Comparison of ENCODE assay signal across 9 mouse cellular contexts in the genomic region with DNA sequence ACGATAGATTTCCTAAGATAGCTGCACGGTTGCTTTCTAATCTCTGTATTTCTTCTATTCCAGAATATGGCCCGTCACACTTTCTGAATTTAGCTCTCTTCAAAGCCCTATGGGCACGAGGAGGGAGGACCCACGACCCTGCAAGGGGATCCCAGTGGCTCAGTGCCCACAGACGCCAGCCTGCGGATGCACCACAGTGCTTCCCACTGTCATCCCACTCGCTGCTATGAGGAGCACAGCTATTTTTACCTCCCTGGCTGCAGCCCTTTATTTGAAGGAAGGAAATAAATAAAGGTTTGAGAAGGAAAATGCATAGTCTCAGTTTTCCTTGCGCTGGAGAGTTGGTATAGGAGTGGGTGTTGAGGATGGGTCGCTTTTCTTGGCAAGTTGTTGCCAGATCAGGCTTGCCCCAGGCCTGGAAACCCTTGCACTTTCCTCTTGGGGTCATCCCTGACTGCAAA. TPM values are rescaled to one million over a fixed set of nuclear protein-coding genes. Genes with fewer than 3 reads are reported as not detected.
DNase-seq lines count a peak whose midpoint lies in the region; ATAC-seq and TF ChIP-seq lines count a peak whose summit lies in the region.
"Had no signal": no experiment of that assay in that cellular context is flagged by ENCODE, and none has a peak within 500 bp of the region (broad histone marks: within the 10 kb centered on the region; RNA-seq: fewer than 3 reads in every experiment).

No protein-coding gene starts in this region.

- H3K4me1 ChIP-seq in neural tube, embryonic 11.5 days (ENCODE audit: control insufficient read depth, insufficient read depth, low read length): no peaks in the 10 kb centered on the region
- H3K4me1 ChIP-seq in forebrain, embryonic 15.5 days: peaks cover 11% of the 10 kb centered on the region

- no peak; the same call in 1 of the 2 replicates for ATAC-seq in neural tube, embryonic 11.5 days (ENCODE audit: insufficient read depth, low FRiP score, low TSS enrichment)
- peak; percentile 30; the same call in 1 of the 2 replicates for ATAC-seq in forebrain, embryonic 15.5 days (replicated peaks)

- peak overlapping the region; percentile 78 for H3K4me3 ChIP-seq in neural tube, embryonic 11.5 days (ENCODE audit: low read depth, low read length)
- peak overlapping the region; percentile 77 for H3K4me3 ChIP-seq in forebrain, embryonic 15.5 days
- H3K4me3 ChIP-seq in left cerebral cortex, adult 2 months: peak overlapping the region; percentile 82

- peak overlapping the region; percentile 82 for H3K9ac ChIP-seq in neural tube, embryonic 11.5 days (ENCODE audit: low read length)
- peak overlapping the region; percentile 79 for H3K9ac ChIP-seq in forebrain, embryonic 15.5 days (replicated peaks)
- H3K9ac ChIP-seq: liver, embryonic 14.5 days had no signal

- no peaks in the 10 kb centered on the region for H3K36me3 ChIP-seq in neural tube, embryonic 11.5 days (ENCODE audit: control insufficient read depth, insufficient read depth, low read length)
- H3K36me3 ChIP-seq in forebrain, embryonic 15.5 days: no peaks in the 10 kb centered on the region

- H3K4me2 ChIP-seq in neural tube, embryonic 11.5 days (ENCODE audit: low read depth): peak overlapping the region; percentile 97
- H3K4me2 ChIP-seq in forebrain, embryonic 15.5 days (replicated peaks): peak overlapping the region; percentile 96

- no peaks in the 10 kb centered on the region for H3K9me3 ChIP-seq in neural tube, embryonic 11.5 days (ENCODE audit: control insufficient read depth, low read length)
- no peaks in the 10 kb centered on the region for H3K9me3 ChIP-seq in forebrain, embryonic 15.5 days

- intact Hi-C loops in left cerebral cortex, adult 2 months (cut with DNase I): loop anchor here (5.0 kb wide), 1 partner anchor 168 kb away; no protein-coding TSS in a partner anchor

- H3K27ac ChIP-seq in neural tube, embryonic 11.5 days (ENCODE audit: low read depth, low read length): no peak overlapping the region
- H3K27ac ChIP-seq in forebrain, embryonic 15.5 days (replicated peaks): peak overlapping the region; percentile 54
- H3K27ac ChIP-seq in left cerebral cortex, adult 2 months: peak overlapping the region; percentile 91
- H3K27ac ChIP-seq: liver, embryonic 14.5 days had no signal

- WGBS in neural tube, embryonic 11.5 days: 64% methylated on average over 10 of the region's 10 CpGs
- WGBS in forebrain, embryonic 15.5 days: 53% methylated on average over 10 of the region's 10 CpGs

- no peak for TF ChIP-seq CTCF in left cerebral cortex, adult 2 months (IDR thresholded peaks at IDR 0.05)

- DNase-seq in neural tube, embryonic 11.5 days (ENCODE audit: low spot score): no peak
- no peak for DNase-seq in neural tube, embryonic 10.5 days (ENCODE audit: extremely low spot score, low spot score)
- DNase-seq in left cerebral cortex, adult 2 months (ENCODE audit: extremely low spot score in 1 of 2, low spot score in 2 of 2): peak; percentile 42 to 48
- peak; percentile 67 for DNase-seq in right cerebral cortex, adult 18-20 months
- no peak for DNase-seq in embryo, embryonic 11 days
- DNase-seq in lung, adult 18-20 months: no peak
- DNase-seq in embryo, embryonic 9.5 days (ENCODE audit: extremely low spot score): no peak

- H3K27me3 ChIP-seq in neural tube, embryonic 11.5 days (ENCODE audit: control insufficient read depth, insufficient read depth, low read length): no peaks in the 10 kb centered on the region
- H3K27me3 ChIP-seq in forebrain, embryonic 15.5 days: no peaks in the 10 kb centered on the region

RNA-seq across cellular contexts. Expression of gene Adam23, which starts 0.5 kb away (rescaled TPM):
- polyA plus RNA-seq in neural tube, embryonic 11.5 days (2014; fragmentation: Nextera tagmentation; extraction: Ambion mirVana): 5.5 and 6.5 TPM in 2 replicates
- polyA plus RNA-seq in forebrain, embryonic 15.5 days (2015; fragmentation: Nextera tagmentation; extraction: Ambion mirVana): 10.2 and 10.6 TPM in 2 replicates
- total RNA-seq in left cerebral cortex, adult 2 months (2021): 100 to 1,000 TPM; 146 to 155 TPM

Comparison
In these comparisons a context has a peak if more than half of its experiments do, and no peak if none do; other contexts are left out.
1. DNase-seq: peak in left cerebral cortex, adult 2 months (2 of 2) and right cerebral cortex, adult 18-20 months (single experiment); none in neural tube, embryonic 11.5 days (single experiment), neural tube, embryonic 10.5 days (single experiment), embryo, embryonic 11 days (single experiment), lung, adult 18-20 months (0 of 2) and embryo, embryonic 9.5 days (single experiment).
2. Peak in every context shown above with its lines, with median percentiles within 50 percentile points of each other: H3K4me3 ChIP-seq.